Mouse (Mus musculus) A20 (cell line): ENCODE data around the gene Olfr247.
"Not testable (repeated sequence)": the region's sequence is repeated elsewhere in the genome, so short reads cannot be mapped to it uniquely, and the experiment has no call there.

Experiments
- DNase-seq: peaks from one replicate; pipeline ENCODE4 v3.0.0-alpha.2; 2011; ENCODE audit warnings: low read depth, low spot score

Olfr247 gene

GRCm38 (mm10) chr10:129976040-129976439 lies at the start of gene Olfr247:
Gene Olfr247 (minus strand): TSS chr10:129976140.
- DNase-seq: not testable (repeated sequence)

DNA sequence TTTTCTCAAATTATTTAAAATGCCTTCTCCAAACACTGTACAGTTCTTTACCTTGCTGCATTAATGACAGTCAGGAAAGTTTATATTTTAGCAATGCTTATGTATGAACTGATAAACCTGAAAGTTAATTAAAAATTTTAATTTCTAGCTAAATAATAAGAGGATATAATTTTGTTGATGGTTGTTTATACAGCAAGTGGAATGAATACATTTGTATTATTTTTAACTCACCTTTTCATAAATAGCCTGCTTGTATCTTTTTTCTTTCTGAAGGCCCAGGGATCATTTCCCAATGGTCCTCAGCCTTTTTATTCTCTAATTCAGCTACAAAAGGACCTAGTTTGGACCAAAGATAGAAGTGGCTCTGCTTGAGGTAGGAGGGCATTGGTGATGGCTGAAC lies 36.4 kb upstream of the Olfr247 start, which contains the start of gene Olfr820:
Gene Olfr820 (plus strand): TSS at position 301 of the 400 bp plus-strand sequence.
- no peak for DNase-seq

- not testable (repeated sequence) for DNase-seq
Measured at GRCm38 (mm10) chr10:130005366-130005765, 29.4 kb upstream of the Olfr247 start.

DNA sequence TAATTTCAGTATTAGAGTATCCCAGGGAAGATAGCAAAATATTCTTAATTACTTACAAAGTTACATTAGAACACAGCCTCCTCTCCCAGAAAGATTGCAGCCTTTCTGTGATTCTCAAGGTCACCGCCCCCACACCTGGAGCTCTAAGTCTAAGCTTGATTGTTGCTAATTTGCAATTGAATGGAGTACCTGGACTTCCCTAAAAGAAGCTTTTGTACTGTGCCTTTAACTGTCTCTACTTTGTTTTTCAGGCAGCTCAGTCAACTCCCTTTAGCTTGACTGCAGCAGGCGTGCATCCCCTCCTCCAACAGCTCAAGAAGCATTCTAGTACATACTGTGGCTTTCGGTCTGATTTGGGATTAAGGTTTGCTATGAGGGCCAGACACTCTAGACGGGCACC lies 28.2 kb upstream of the Olfr247 start:
- DNase-seq: not testable (repeated sequence)

DNA sequence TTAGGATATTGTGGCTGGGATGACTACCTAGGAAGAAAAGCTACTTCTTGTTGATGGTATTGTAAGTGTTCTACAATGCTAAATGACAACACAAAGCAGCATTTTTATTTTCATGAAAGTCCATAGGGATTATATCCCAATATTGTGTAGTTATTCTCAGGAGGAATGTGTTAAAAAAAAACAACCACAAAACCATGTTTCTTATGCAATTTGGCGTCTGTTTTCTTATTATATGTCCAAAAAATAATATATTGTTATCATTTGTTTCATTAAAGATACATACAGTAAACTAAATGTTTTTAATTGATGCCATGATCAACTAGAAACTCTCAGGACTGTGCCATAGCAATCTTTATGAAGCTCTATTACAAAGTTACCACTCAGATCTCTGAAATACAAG lies 9.0 kb upstream of the Olfr247 start, which contains the start of gene Gm10310:
Gene Gm10310 (minus strand): TSS at position 101 of the 400 bp plus-strand sequence.
- not testable (repeated sequence) for DNase-seq

GRCm38 (mm10) chr10:129981867-129982266 lies 5.9 kb upstream of the Olfr247 start:
- DNase-seq: not testable (repeated sequence)

DNA sequence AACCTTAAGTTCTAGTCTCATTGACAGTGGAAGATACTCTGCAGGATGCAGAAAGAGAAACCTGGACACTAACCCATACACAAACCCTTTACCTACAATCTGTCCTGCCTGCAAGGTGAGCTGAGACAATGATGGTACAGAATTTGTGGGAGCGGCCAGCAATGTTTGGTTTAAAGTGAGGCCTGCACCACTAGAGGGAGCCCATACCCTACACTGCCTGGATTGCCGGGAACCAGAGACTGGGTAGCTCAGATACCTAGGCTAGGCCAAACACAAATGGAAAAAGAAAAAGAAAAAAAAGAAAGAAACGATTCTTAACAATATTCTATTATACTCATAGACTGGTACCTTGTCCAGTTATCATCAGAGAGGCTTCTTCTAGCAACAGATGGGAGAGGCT lies 2.9 kb downstream of the Olfr247 start:
- not testable (repeated sequence) for DNase-seq

DNA sequence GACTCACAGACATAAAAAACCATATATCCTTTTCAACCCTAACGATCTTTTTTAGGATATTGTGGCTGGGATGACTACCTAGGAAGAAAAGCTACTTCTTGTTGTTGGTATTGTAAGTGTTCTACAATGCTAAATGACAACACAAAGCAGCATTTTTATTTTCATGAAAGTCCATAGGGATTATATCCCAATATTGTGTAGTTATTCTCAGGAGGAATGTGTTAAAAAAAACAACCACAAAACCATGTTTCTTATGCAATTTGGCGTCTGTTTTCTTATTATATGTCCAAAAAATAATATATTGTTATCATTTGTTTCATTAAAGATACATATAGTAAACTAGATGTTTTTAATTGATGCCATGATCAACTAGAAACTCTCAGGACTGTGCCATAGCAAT lies 8.8 kb downstream of the Olfr247 start, which contains the start of gene Olfr819:
Gene Olfr819 (minus strand): TSS at position 101 of the 400 bp plus-strand sequence.
- DNase-seq: not testable (repeated sequence)

DNA sequence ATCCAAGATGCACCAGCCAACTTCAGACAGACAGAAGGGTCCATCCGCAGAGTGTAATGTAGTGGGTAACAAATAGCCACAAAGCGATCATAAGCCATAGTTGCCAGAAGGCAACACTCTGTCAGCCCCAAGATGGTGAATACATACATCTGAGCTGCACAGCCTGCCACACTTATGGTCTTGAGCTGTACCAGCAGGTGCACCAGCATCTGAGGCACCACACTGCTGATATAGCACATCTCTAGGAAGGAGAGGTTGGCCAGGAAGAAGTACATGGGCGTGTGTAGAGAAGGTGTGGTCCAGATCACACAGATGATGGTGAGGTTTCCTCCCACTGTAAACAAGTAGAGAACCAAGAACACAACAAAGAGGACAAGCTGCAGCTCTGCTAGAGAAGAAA lies 9.7 kb downstream of the Olfr247 start:
- not testable (repeated sequence) for DNase-seq

DNA sequence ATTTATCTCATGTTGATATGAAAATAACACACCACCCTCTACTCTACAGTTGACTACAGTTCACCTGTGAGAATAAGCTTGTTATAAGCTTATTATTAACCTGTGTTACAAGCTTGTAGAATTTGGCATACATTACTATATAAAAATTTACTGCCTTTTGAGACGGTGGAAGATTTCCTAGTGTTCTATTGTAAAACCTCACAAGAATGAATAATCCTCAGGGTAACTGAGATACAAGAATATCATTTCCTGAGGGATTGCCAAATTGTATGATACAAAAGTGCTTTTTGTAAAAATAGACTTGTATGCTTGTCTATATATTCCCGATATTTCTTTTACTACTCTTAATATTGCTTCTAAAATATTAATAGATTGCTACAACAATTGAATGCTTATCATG lies 26.9 kb downstream of the Olfr247 start, which contains the start of gene Olfr818:
Gene Olfr818 (minus strand): TSS at position 101 of the 400 bp plus-strand sequence.
- DNase-seq: no peak
